Mouse (Mus musculus): ENCODE results near the gene Crbn. TPM values are rescaled to one million over a fixed set of nuclear protein-coding genes. Genes with fewer than 3 reads are reported as not detected.

Crbn gene
- 12.6 and 16.3 TPM in 2 replicates for total RNA-seq (2015; ENCODE audit: low replicate concordance)
- 23.9 and 35.3 TPM in 2 replicates for total RNA-seq (2017; ENCODE audit: low replicate concordance)

DNA sequence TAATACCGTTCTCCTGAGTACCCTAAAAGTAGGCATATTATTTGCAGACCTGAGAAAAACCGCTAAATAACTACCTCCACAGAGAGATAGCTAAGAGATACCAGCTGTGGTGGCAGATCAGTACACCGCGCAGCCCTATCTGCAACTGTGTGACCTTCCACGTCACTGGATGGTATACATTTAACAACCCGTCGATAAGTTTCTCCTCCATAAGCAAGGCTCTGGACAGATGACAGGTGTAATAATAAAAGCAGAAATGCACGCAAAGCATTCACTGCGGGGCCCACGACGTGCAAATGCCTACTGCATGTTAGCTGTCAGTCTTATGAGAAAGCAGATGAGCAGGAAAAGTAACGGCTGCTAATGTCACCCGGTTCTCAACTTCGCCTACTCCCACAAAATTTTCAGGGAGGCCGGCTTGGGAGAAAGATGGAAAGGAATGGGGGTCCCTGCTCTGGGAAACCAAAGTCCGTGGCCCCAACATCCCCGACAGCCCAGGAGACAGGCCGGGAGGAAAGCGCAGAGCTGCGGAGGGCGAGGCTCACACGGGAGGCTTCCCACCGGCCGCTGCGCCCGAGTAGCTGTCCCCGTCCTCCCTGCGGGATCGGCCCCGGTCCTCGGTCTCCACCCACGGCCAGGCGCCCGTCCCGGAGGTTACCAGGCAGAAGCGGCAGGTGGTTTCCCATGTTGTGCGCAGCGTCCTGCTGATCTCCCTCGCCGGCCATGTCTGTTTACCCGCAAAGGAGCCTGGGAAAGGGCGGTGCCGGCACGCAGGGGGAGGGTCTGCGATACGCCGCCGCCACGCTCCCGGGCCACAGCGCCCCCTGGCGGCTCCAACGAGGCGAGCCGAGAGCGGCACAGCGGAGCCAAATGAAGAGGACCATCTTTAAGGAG is at the start of gene Crbn:
Gene Crbn (minus strand): TSS at position 745 of the 894 bp plus-strand sequence.
- ATAC-seq (replicated peaks; ENCODE audit: low FRiP score, poor library complexity, severe bottlenecking), result peak; percentile 93

DNA sequence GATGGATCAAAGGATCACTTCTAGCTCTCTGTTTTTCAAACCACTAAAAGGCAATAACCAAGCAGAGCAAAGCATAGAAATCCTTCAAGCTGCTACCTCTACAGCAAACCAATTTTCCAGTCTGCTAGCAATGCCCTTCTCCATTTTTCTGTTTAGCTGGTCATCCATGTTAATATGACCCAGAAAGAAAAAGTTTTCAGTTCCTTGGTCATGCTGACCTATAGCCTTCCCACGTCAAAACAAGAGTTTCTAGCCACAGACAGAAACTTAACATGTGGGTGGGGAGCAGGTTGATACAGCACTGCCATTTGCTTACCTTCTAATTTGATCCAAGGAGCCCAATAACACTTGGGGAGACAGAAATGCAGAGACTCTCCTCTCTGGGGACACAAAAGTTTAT is 40.3 kb upstream of the Crbn start:
- no peak for ATAC-seq (replicated peaks; ENCODE audit: low FRiP score, poor library complexity, severe bottlenecking)

DNA sequence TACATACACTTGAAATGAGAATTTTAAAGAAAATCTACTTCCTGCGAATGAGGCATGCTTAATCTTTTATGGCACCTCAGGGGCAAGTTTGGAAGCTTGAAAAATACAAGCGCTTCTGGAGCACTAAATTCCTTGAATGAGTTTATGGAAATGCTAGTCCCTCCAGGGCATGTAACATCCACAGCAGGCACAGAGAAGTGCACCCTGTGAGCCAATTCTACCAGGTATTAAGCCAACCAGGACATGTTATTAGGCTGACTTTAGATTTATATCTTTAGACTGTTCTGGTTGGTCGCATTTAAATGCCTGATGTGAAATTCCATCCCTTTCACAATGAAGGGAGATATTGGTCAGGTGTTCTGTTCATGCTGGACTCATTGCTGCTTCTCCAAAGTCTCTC is 38.2 kb upstream of the Crbn start:
- ATAC-seq (replicated peaks; ENCODE audit: low FRiP score, poor library complexity, severe bottlenecking), result no peak

DNA sequence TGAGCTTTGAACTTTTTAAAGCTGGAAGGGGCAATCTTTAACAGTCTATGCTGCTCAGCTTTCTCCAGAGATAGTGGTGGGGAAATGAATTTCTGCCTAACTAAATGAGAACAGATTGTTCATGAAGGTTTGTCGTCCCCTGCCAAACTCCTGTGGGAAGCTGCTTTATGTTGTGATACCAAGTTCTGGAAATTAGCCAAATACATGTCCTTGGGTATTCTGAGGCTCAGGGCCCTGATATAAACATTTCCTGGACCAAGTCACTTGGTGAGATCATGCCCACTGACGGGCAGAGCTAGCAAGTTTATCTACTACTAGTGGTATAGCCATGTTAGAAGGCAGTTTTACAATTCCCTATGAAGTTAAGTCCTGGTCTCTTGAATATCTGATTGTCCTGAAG is 35.4 kb upstream of the Crbn start:
- ATAC-seq (replicated peaks; ENCODE audit: low FRiP score, poor library complexity, severe bottlenecking), result no peak

DNA sequence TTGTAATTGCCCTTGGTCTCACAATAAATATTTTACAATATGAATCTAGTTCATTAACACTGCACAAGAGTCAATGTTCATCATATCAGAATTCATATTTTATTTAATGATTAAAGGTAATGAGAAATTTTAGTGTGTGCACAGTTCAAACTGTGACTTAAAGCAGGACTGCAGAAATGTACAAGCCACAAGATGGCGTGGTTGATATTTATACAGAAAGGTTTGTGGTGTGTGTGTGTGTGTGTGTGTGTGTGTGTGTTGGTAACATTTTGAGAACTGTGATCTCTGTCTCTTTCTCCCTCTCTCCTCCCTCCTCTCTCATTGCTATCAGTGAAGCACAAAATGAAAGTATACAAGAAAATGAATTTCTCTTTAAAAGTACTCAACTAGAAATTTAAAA is 22.5 kb upstream of the Crbn start:
- no peak for ATAC-seq (replicated peaks; ENCODE audit: low FRiP score, poor library complexity, severe bottlenecking)

DNA sequence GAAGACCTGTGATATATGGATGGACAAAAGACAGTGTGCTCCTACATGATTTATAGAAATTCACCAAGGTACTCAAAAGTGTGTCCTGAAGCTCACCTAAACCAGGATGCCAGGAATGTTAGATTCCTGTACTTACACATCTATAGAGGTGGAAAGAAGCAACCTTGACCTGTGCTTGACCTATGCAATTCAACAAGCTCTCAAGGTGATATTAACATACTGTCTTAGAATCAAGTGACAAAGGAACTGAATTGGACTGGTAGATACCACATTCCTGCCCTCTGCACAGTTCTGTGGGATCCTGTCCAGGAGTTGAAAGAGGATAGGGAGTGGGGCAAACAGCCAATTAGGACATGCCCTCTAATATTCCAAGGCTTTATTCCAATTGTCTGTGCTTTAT is 20.7 kb upstream of the Crbn start:
- ATAC-seq (replicated peaks; ENCODE audit: low FRiP score, poor library complexity, severe bottlenecking), result no peak

DNA sequence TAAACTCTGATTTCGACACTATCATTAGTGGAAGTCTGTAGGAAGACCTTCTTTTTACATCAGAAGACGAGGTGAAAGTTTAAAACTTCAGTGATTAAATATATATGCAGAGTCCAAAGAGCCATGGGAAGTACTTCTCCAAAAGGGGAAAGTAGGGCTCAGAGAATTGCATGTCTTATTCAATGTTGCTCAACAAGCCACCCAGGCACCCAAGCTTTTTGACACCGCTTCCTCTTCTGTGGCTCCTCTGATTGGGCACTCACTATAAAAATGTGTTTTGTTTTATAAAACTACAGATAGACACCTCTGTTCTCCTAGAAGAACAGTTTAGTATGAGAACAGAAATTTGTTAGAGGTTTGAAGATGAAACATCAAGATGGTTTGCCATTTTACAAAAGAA is 20.0 kb upstream of the Crbn start:
- ATAC-seq (replicated peaks; ENCODE audit: low FRiP score, poor library complexity, severe bottlenecking), result no peak

DNA sequence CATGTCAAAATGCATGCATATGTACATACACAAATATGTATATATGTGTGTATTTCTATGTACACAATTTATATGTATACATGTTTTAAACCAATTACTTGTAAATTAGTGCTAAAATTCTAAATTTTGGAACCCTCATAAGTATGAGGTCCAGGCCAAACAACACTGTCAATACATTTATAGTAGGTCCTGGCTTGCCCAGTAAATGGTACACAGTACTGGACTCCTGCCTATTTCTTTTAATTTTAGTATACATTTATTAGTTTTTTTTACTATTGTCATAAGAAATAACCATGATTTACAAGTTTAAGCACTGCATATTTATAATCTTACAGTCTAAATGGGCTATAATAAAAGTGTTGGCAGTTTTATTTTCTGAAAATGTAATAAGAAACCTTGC is 19.4 kb upstream of the Crbn start:
- ATAC-seq (replicated peaks; ENCODE audit: low FRiP score, poor library complexity, severe bottlenecking), result no peak

DNA sequence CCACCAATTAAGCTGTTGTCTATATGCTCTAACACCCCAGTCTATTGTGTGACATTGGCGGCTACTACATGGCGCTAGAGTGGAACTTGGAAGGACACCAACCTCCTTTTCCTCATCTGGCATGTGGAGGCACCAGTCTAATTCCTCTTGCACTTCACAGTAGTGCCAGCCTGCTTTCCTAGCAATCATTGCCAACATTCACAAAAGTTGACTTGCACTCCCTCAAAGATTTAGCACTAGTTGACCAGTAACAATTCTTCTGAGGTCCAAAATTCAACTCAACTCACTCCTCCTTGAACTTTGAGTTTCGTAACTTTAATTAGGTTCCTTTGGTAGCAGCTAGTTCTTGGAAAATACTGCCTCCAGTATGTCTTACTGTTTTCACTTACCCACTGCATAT is 10.8 kb upstream of the Crbn start:
- ATAC-seq (replicated peaks; ENCODE audit: low FRiP score, poor library complexity, severe bottlenecking), result no peak

DNA sequence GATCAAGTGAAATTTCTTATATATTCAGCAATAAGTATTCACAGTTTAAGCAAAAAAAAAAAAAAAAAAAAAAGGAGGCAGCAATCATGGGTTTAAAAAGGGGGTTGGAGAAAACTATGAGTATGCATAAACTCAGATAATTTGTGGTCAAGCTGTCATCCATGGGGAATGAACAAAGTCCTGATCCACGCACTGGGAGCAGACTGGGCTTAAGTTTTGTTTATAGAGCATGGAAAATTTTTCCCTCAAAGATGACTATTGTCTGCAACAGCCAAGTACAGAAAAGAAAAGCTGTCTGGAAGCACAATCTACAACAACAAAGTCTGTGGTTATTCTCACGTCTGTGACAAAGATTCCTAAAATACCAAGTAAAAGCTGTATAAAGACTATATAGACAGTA is 9.3 kb upstream of the Crbn start:
- no peak for ATAC-seq (replicated peaks; ENCODE audit: low FRiP score, poor library complexity, severe bottlenecking)

DNA sequence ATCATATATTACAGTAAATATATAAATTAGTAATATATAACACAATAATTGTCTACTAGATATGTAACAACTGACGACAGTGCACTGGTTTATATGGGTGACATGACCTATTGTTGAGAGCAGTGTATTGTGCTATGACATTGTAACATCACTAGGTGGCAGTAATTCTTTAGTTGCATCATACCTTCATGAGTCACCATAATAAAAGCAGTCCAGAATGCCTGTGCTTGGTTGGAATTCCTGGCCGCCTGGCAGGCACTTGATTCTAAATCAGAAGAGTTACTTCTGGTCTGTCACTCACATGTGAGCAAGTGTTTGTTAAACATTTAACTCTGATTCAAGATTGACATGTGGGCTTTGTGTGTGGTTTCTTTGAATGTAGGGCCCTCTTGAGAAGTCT is 5.0 kb upstream of the Crbn start:
- no peak for ATAC-seq (replicated peaks; ENCODE audit: low FRiP score, poor library complexity, severe bottlenecking)

DNA sequence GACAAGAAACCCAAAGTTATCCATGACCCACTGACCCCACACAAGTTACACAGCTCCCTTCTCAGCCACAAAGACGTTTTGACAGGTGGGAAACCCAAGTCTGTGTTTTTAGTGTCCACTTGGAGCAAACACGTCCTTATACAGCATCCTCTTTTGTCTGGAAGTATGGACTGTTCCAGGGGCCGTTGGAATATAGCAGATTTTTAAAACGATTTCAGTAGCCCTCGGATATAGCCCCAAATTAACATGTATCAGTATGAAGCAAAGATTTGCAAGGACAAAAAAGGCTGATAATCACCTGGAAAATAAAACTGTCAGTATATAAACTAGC is 315 bp upstream of the Crbn start:
- no peak for ATAC-seq (replicated peaks; ENCODE audit: low FRiP score, poor library complexity, severe bottlenecking)

DNA sequence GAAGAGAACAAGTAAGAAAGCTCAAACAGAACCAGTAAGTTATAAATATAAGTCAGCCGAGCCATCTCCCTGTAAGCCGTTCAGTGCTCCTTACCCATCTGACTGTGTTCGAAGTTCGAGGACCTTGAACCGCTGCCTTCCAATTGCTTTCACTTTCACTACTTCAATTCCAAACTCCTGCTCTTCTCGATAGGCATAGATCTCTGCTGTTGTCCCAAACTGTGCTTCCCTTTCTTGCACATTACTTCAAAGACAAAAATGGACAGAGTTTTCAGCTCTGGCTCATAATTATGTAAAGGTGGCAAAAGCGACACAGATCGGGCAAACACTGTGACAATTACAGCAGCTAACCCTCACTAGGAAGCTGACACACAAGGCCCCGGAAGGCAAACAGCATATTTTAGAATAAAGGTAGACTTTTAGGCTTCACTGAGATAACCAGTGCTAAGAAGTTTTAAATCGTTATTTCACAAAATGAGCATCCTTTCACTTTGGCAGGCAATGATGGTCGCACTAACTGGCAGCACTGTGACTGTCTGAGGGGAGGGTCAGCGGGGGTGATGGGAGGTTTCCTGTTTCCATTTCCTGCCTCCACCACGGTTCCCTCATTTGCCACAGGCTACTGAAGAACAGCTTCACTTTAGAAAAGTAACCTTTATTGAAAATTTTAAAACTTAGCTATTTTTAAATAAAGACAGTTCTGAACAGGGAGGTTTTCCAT is 5.6 kb downstream of the Crbn start:
- ATAC-seq (replicated peaks; ENCODE audit: low FRiP score, poor library complexity, severe bottlenecking), result 0 out of 2 replicates have a peak, but pooled peaks have one; percentile 44

DNA sequence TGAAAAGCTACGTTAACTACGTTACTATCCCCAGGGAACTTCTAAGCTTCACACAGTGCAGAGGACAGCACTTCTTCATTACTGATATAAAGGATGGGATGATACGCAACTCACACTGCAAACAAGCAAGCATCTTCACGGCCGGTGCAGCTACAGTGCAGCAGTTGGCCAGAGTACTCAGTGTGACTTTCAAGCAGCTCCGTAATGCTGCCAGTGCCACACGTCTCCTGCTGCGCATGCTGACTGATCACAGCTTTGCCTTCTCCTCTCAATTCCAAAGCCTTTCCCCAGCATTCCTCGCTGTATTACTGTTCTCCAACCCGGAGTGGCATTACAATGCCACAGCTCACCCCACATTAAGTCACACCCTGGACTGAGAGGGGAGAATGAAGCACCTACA is 6.3 kb downstream of the Crbn start:
- ATAC-seq (replicated peaks; ENCODE audit: low FRiP score, poor library complexity, severe bottlenecking), result peak; percentile 37; the same call in 1 of the 2 replicates

DNA sequence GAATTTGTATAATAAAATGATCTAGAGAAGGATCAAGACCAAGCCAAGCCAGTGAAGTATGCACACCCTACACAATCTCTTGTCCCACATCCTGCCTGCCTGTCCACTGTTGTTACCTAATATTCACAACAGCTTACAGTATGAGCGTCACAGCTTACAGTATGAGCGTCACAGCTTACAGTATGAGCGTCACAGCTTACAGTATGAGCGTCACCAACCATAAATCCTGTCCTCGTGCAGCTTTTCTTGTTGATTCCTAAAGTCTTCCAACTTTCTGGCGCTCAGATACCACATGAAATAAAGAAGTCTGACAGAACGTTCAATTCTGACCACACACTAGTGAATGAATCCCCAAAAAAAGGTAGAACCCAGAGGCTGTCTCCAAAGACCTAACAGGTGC is 6.8 kb downstream of the Crbn start:
- ATAC-seq (replicated peaks; ENCODE audit: low FRiP score, poor library complexity, severe bottlenecking), result no peak

DNA sequence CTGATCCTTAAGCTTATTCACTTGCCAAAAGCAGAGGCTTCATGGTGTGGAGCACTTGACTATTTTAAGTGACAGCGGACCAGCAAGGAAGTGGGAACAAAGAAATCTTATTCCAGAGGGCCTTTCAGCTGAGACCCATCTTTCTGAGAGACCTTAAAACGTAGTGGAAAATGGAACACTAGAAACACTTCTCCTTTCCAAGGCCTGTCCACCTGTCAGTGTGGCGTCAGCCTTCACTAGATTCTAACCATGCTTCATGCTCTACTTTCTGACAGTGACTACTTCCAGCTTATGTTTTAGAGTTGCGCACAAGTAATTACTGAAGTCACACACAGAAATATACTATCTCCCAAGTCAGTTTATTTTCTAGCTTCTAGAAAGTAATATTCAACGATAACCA is 7.4 kb downstream of the Crbn start:
- no peak for ATAC-seq (replicated peaks; ENCODE audit: low FRiP score, poor library complexity, severe bottlenecking)

DNA sequence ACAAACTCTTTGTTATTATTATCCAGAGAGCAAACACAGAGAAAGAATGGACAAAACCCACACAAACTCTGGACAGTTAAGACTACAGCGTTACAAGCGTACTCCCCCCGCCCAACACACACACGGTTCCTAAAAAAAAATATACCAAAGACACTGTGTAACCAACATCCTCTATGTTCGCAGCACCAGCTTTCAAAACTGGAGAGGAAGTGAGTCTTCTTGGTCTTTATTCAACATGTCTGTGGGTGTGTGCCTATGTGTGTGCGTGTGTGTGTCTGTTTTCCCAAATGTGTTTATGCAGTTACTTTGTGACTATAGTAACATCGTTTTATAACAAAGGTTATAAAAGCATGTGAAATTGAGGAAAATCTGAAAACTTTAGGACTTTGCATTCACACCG is 8.4 kb downstream of the Crbn start:
- no peak for ATAC-seq (replicated peaks; ENCODE audit: low FRiP score, poor library complexity, severe bottlenecking)

DNA sequence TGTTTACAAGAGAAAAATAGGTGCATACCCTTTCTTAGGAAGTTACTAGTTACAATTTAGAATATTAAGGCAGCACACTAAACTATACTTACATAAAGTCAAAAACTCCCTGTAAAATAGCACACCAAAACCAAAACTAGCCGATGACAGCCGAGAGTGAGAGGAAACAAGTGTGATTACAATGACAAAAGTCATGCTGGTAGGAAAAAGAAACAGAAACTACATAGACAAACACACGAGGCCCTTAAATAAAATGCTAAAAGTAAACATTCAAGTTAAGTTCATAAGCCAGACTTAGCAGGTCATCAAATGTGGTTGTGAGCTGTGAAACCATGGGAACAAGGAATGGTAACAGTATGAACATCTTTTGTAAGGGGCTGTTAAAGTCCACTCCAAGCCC is 12.7 kb downstream of the Crbn start:
- ATAC-seq (replicated peaks; ENCODE audit: low FRiP score, poor library complexity, severe bottlenecking), result no peak

DNA sequence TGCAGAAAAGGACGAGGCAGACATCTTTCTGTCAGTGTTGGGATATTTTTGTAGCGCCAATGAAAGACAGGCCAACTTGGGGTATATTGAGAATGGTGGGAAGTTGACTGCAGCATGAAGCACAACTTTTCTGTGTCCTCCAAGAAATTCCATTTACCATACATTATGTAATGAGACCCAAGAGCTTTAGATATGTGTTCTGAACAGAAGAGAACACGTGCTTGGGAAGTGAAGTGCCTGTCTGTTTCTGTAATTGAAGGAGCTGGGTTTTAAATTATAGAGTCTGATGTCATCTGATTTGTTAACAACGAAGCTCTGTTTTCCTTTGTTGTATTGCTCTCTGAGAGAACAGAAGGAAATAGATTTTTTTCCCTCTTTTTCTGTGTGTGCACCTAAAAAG is 29.8 kb downstream of the Crbn start:
- ATAC-seq (replicated peaks; ENCODE audit: low FRiP score, poor library complexity, severe bottlenecking), result no peak

DNA sequence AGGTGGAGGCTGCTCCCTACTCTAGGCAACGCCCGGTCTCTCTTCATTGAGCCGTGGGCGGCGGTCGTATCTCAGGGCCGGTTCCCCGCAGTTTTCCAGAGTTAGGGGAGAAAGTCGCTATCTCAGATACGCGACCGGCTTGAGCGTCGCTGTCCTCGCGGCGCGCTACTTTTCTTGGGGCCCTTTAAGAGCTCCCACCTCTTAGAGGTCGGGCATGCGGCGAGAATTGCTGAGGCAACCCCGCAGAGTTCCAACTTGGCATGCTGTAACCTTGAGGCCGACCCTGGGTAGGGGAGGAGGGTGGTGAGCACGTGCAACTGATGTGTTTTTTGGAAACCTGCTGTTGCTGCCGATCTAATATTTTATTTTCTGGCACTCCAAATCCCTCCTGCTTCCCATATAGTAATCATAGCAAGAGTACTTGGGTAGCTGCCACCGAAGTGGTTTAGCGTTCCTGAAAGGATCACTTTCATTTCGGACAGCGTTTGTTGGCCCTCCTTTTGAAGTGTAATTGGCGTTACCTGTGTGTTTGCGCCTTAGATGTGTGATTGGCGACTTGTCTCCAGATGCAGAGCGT is 30.5 kb downstream of the Crbn start:
- ATAC-seq (replicated peaks; ENCODE audit: low FRiP score, poor library complexity, severe bottlenecking), result peak; percentile 78; the same call in 1 of the 2 replicates
